Mouse (Mus musculus) forebrain, postnatal 0 days (tissue): ENCODE measurements around the gene Fam71f1. TPM values are rescaled to one million over a fixed set of nuclear protein-coding genes. Genes with fewer than 3 reads are reported as not detected.

Source experiments
- ATAC-seq: fragments of 200-750 bp; cut with Nextera tagmentation; 2 replicates; pipeline ENCODE4 v1.8.0; 2017; ENCODE audit warnings: mild to moderate bottlenecking, moderate library complexity
- DNase-seq: peaks from one replicate; pipeline ENCODE4 v3.0.0-alpha.2; 2015
- H3K27ac ChIP-seq: fragments of 300-500 bp; sonication (generic); 2 replicates; pipeline ENCODE4 v1.5.1; 2014; ENCODE audit warnings: low read depth, mild to moderate bottlenecking, antibody characterized with exemption, low read length, moderate library complexity, mixed read lengths
- H3K27me3 ChIP-seq: fragments of 300-500 bp; sonication (generic); 2 replicates; pipeline ENCODE4 v1.6.1; 2014; ENCODE audit warnings: mild to moderate bottlenecking, low read length, mixed read lengths; ENCODE audit not compliant: insufficient read depth
- H3K36me3 ChIP-seq: fragments of 300-500 bp; sonication (generic); 2 replicates; pipeline ENCODE4 v1.6.1; 2014; ENCODE audit warnings: mild to moderate bottlenecking, moderate library complexity; ENCODE audit not compliant: insufficient read depth
- H3K4me1 ChIP-seq: fragments of 300-500 bp; sonication (generic); 2 replicates; pipeline ENCODE4 v1.6.1; 2014; ENCODE audit warnings: antibody characterized with exemption; ENCODE audit not compliant: insufficient read depth
- H3K4me2 ChIP-seq: fragments of 300-500 bp; sonication (generic); 2 replicates; pipeline ENCODE4 v1.6.1; 2014; ENCODE audit warnings: low read depth, mild to moderate bottlenecking, moderate library complexity
- H3K4me3 ChIP-seq: fragments of 300-500 bp; sonication (generic); 2 replicates; pipeline ENCODE4 v1.5.1; 2014; ENCODE audit warnings: low read depth, low read length, mixed read lengths
- H3K9ac ChIP-seq: fragments of 300-500 bp; sonication (generic); 2 replicates; pipeline ENCODE4 v1.6.1; 2014; ENCODE audit warnings: mild to moderate bottlenecking
- H3K9me3 ChIP-seq: fragments of 300-500 bp; sonication (generic); 2 replicates; pipeline ENCODE4 v1.6.1; 2016; ENCODE audit warnings: low read length
- CTCF ChIP-seq: sonication (generic); IDR thresholded peaks from 2 replicates; pipeline ENCODE4 v1.5.1; 2016; ENCODE audit warnings: antibody characterized with exemption, control low read depth, low read depth
- WGBS: fragments of 180-500 bp; shearing (Covaris S2); extraction: QIAGEN DNeasy Blood & Tissue Kit; methylation state at CpG from one replicate; pipeline ENCODE4 v1.1.7; 2014; 5-methylcytosine and 5-hydroxymethylcytosine counted together
- polyA plus RNA-seq: library from polyadenylated mRNA; unstranded; fragments of >200 nt; fragmentation: Nextera tagmentation; extraction: Ambion mirVana; gene quantifications from 2 replicates; pipeline ENCODE4 v1.2.1, GENCODE M21; 2015
- total RNA-seq: library from RNA; depleted of rRNA; stranded (reverse); fragments of >200 nt; gene quantifications from 2 replicates; pipeline ENCODE4 v1.2.3, GENCODE M21; 2014; rRNA removed

The Fam71f1 gene
- total and polyA plus RNA-seq, 2 experiments from 2014 or later = not detected

DNA sequence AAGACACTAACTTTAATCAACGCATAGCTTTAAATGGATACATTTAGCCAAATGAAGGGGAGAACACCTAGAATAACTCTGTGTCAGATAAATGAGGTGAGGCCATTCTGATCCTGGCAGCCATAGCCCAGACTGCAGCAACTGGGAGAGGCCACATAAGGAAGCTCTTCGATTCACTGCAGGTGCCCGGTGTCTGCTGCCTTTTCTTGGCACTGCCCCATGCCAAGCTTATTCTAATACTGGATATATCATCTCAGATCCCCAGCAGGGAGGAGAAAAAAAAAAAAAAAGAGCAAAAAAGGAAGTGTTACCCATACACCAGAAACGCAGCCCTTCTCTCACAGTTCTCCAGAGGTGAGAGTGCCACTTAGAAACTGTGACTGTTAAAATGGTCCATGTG, 58.4 kb downstream of the Fam71f1 start:
- no peak for TF ChIP-seq CTCF
- DNase-seq = no peak
- H3K36me3 ChIP-seq = peaks cover 35% of the 10 kb centered on the region
- H3K4me1 ChIP-seq = no peaks in the 10 kb centered on the region
- H3K9ac ChIP-seq = no peak overlapping the region
- 89% methylated on average over 4 of the region's 4 CpGs for WGBS
- H3K9me3 ChIP-seq = no peaks in the 10 kb centered on the region
- H3K4me2 ChIP-seq = no peak overlapping the region
- H3K27me3 ChIP-seq = no peaks in the 10 kb centered on the region
- ATAC-seq = no peak
- no peak overlapping the region for H3K27ac ChIP-seq
- H3K4me3 ChIP-seq = no peak overlapping the region

DNA sequence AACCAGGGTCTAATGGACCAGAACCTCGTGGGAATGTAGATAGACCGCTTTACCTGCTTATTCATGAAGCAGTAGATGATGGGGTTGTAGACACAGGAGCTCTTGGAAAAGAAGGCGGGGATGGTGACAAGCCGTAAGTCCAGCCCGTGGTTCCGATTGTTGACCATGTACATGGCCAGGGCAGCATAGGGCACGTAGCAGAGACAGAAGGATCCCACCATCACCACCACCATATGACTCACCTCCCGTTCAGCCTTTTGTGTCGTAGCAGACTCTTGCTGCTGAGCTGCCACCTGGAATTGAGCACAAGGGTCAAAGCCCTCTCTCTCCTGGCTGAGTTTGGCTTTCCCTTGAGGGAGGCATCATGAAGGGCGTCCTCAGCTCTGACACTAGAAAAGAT, 59.7 kb downstream of the Fam71f1 start:
- Histone ChIP-seq H3K4me2 (no peak overlapping the region), H3K4me1 (no peaks in the 10 kb centered on the region), H3K27me3 (no peaks in the 10 kb centered on the region), H3K27ac (no peak overlapping the region), H3K4me3 (no peak overlapping the region), H3K36me3 (peaks cover 26% of the 10 kb centered on the region), H3K9ac (no peak overlapping the region), H3K9me3 (no peaks in the 10 kb centered on the region)
- ATAC-seq (no peak), DNase-seq (no peak)
- no peak for TF ChIP-seq CTCF
- 93% methylated on average over 10 of the region's 10 CpGs for WGBS

DNA sequence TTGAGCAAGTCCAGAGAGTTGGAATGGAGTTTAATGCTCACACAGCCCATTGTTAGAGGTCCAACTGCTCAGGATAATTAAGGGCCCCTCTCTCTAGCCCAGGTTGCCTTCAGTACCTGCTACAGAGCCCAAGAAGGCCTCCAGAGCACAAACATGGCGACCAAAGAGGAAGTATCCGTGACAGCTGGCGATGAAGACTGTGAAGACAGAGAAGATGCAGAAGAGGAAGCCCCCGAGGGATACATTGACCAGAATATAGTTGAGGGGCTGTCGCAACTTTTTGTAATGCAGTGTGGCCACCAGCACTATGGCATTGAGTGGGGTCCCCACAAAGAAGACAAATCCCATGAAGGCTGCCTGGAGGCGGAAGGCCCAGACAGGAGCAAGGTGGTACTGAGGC, 61.0 kb downstream of the Fam71f1 start:
- Histone ChIP-seq H3K9ac (no peak overlapping the region), H3K27ac (no peak overlapping the region), H3K36me3 (peaks cover 16% of the 10 kb centered on the region), H3K27me3 (no peaks in the 10 kb centered on the region), H3K4me1 (no peaks in the 10 kb centered on the region), H3K9me3 (no peaks in the 10 kb centered on the region), H3K4me3 (no peak overlapping the region), H3K4me2 (no peak overlapping the region)
- WGBS = 97% methylated on average over 6 of the region's 6 CpGs
- no peak for DNase-seq
- ATAC-seq = no peak
- TF ChIP-seq CTCF = no peak

DNA sequence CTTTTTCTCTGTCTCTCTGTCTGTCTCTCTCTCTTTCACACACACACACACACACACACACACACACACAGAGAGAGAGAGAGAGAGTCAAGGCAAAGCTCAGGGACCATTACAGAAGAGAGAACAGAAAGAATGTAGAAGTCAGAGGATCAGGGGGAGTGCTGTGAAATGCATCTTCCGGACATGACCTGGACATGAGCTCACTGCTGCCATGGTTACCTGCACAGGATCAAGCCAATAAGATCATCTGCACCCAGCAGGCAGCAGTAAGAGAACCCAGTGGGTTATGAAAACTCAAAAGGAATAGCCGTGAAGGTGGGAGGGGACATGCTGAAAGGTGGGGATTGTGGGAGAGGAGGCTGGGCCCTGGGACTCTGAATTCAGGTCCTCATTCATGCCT, 63.5 kb downstream of the Fam71f1 start:
- DNase-seq (no peak), ATAC-seq (no peak)
- Histone ChIP-seq H3K27ac (no peak overlapping the region), H3K9ac (no peak overlapping the region), H3K4me2 (no peak overlapping the region), H3K4me1 (no peaks in the 10 kb centered on the region), H3K27me3 (no peaks in the 10 kb centered on the region), H3K4me3 (no peak overlapping the region), H3K9me3 (no peaks in the 10 kb centered on the region), H3K36me3 (0 out of 2 replicates have a peak, but pooled peaks cover 3% of the 10 kb centered on the region)
- TF ChIP-seq CTCF = no peak
- 43% methylated on average over 2 of the region's 2 CpGs for WGBS

Other genes starting within 250 kb of the Fam71f1 start
- gene Rbm28, start 154.1 kb upstream of the Fam71f1 start, total RNA-seq = 32.8 and 33.5 TPM in 2 replicates
- 14.7 and 18.0 TPM in 2 replicates for gene Rbm28, start 154.1 kb upstream of the Fam71f1 start, polyA plus RNA-seq
- 17.6 and 23.5 TPM in 2 replicates for gene Prrt4, start 139.6 kb upstream of the Fam71f1 start, total RNA-seq
- gene Prrt4, start 139.6 kb upstream of the Fam71f1 start, polyA plus RNA-seq = 9.0 and 12.1 TPM in 2 replicates
- gene Impdh1, start 102.8 kb upstream of the Fam71f1 start, total RNA-seq = 27.2 and 42.8 TPM in 2 replicates
- gene Impdh1, start 102.8 kb upstream of the Fam71f1 start, polyA plus RNA-seq = 65.9 and 70.6 TPM in 2 replicates
- 16.8 and 26.4 TPM in 2 replicates for gene Hilpda, start 46.7 kb upstream of the Fam71f1 start, total RNA-seq
- 37.4 and 41.2 TPM in 2 replicates for gene Hilpda, start 46.7 kb upstream of the Fam71f1 start, polyA plus RNA-seq
- 0.62 TPM in 1 of 2 replicates, not detected in the other for gene Fam71f2, start 39.5 kb upstream of the Fam71f1 start, total RNA-seq
- 0.64 and 0.79 TPM in 2 replicates for gene Fam71f2, start 39.5 kb upstream of the Fam71f1 start, polyA plus RNA-seq
- 132 and 159 TPM in 2 replicates for gene Calu, start 28.9 kb downstream of the Fam71f1 start, total RNA-seq
- 122 and 134 TPM in 2 replicates for gene Calu, start 28.9 kb downstream of the Fam71f1 start, polyA plus RNA-seq
- 7.0 TPM in 1 of 2 replicates, not detected in the other for gene Opn1sw, start 69.3 kb downstream of the Fam71f1 start, total RNA-seq
- gene Opn1sw, start 69.3 kb downstream of the Fam71f1 start, polyA plus RNA-seq = 0.45 and 0.74 TPM in 2 replicates
- 46.6 and 56.9 TPM in 2 replicates for gene Ccdc136, start 77.2 kb downstream of the Fam71f1 start, total RNA-seq
- gene Ccdc136, start 77.2 kb downstream of the Fam71f1 start, polyA plus RNA-seq = 34.4 and 43.0 TPM in 2 replicates
- gene Flnc, start 114.1 kb downstream of the Fam71f1 start, total RNA-seq = 4.3 and 7.9 TPM in 2 replicates
- gene Flnc, start 114.1 kb downstream of the Fam71f1 start, polyA plus RNA-seq = 0.70 and 0.90 TPM in 2 replicates
- 279 and 344 TPM in 2 replicates for gene Atp6v1f, start 148.6 kb downstream of the Fam71f1 start, total RNA-seq
- gene Atp6v1f, start 148.6 kb downstream of the Fam71f1 start, polyA plus RNA-seq = 362 and 434 TPM in 2 replicates
- gene Atp6v1fnb, start 152.3 kb downstream of the Fam71f1 start, total RNA-seq = 0.31 and 1.7 TPM in 2 replicates
- 0.42 TPM in 1 of 2 replicates, not detected in the other for gene Atp6v1fnb, start 152.3 kb downstream of the Fam71f1 start, polyA plus RNA-seq
- 9.8 and 31.2 TPM in 2 replicates for gene Kcp, start 188.8 kb downstream of the Fam71f1 start, total RNA-seq
- gene Kcp, start 188.8 kb downstream of the Fam71f1 start, polyA plus RNA-seq = 5.2 and 6.7 TPM in 2 replicates
- gene Irf5, start 207.5 kb downstream of the Fam71f1 start, total RNA-seq = 3.2 and 3.9 TPM in 2 replicates
- gene Irf5, start 207.5 kb downstream of the Fam71f1 start, polyA plus RNA-seq = 1.5 and 1.9 TPM in 2 replicates